Mouse (Mus musculus) MEL (cell line): ENCODE measurements around the gene Hist1h2bp. TPM values are rescaled to one million over a fixed set of nuclear protein-coding genes. Genes with fewer than 3 reads are reported as not detected.
"Not testable (repeated sequence)": the region's sequence is repeated elsewhere in the genome, so short reads cannot be mapped to it uniquely, and the experiment has no call there.

Experiments used
- DNase-seq: peaks from one replicate; pipeline ENCODE4 v3.0.0; 2011; ENCODE audit warnings: low read depth, low spot score
- H3K27ac ChIP-seq: 2 replicates; pipeline ENCODE4 v1.5.1; 2012; ENCODE audit warnings: low read depth, mild to moderate bottlenecking, control low read depth, low read length, moderate library complexity; ENCODE audit not compliant: control insufficient read depth
- H3K27me3 ChIP-seq, 2 experiments: fragments of 150-350 bp in 1 of 2; sonication (generic) in 1 of 2; 2 replicates each; pipeline ENCODE4 v1.6.1; 2012; ENCODE audit warnings: low read length in 2 of 2, mild to moderate bottlenecking in 2 of 2, improper control_type of control experiment in 1 of 2, moderate library complexity in 1 of 2; ENCODE audit not compliant: insufficient read depth in 2 of 2, control insufficient read depth in 1 of 2
- H3K36me3 ChIP-seq, 2 experiments: 2 replicates each; pipeline ENCODE4 v1.6.1; 2012 to 2014; ENCODE audit warnings: low read length in 2 of 2, improper control_type of control experiment in 1 of 2, inconsistent platforms in 1 of 2, mild to moderate bottlenecking in 1 of 2; ENCODE audit not compliant: insufficient read depth in 2 of 2, control insufficient read depth in 1 of 2
- H3K4me1 ChIP-seq, 2 experiments: fragments of 150-350 bp in 1 of 2; sonication (generic) in 1 of 2; 2 replicates each; pipeline ENCODE4 v1.6.1; 2012; ENCODE audit warnings: low read length in 2 of 2, improper control_type of control experiment in 1 of 2, mild to moderate bottlenecking in 1 of 2; ENCODE audit not compliant: insufficient read depth in 2 of 2, control insufficient read depth in 1 of 2
- H3K4me3 ChIP-seq, 2 experiments: fragments of 150-350 bp in 1 of 2; sonication (generic) in 1 of 2; 2 replicates each; pipeline ENCODE4 v1.5.1; 2012; ENCODE audit warnings: low read depth in 2 of 2, low read length in 2 of 2, mild to moderate bottlenecking in 2 of 2, moderate library complexity in 2 of 2, control low read depth in 1 of 2, improper control_type of control experiment in 1 of 2; ENCODE audit not compliant: control insufficient read depth in 1 of 2, insufficient read depth in 1 of 2
- H3K79me2 ChIP-seq: 2 replicates; pipeline ENCODE4 v1.6.1; 2012; ENCODE audit warnings: mild to moderate bottlenecking, low read length, moderate library complexity; ENCODE audit not compliant: control insufficient read depth, poor library complexity, insufficient read depth
- H3K9ac ChIP-seq: 2 replicates; pipeline ENCODE4 v1.6.1; 2012; ENCODE audit warnings: low read depth, mild to moderate bottlenecking, control low read depth, low read length, moderate library complexity; ENCODE audit not compliant: control insufficient read depth, poor library complexity, severe bottlenecking
- H3K9me3 ChIP-seq: fragments of 150-350 bp; sonication (generic); replicated peaks from 2 replicates; pipeline ENCODE4 v1.6.1; 2012; ENCODE audit warnings: mild to moderate bottlenecking, low read length, improper control_type of control experiment, moderate library complexity; ENCODE audit not compliant: insufficient read depth
- CHD1 ChIP-seq: IDR thresholded peaks from 2 replicates; pipeline ENCODE4 v1.6.1; 2012; ENCODE audit warnings: low read depth, mild to moderate bottlenecking, inconsistent platforms, low read length, improper control_type of control experiment
- MAZ ChIP-seq: IDR thresholded peaks from 2 replicates; pipeline ENCODE4 v1.6.1; 2012; ENCODE audit warnings: low read depth, mild to moderate bottlenecking, inconsistent platforms, low read length, improper control_type of control experiment
- SIN3A ChIP-seq: IDR thresholded peaks from 2 replicates; pipeline ENCODE4 v1.6.1; 2012; ENCODE audit warnings: low read length, improper control_type of control experiment, inconsistent platforms
- TBP ChIP-seq: IDR thresholded peaks from 2 replicates; pipeline ENCODE4 v1.8.0; 2011; ENCODE audit warnings: low read depth, low read length, improper control_type of control experiment
- UBTF ChIP-seq: IDR thresholded peaks from 2 replicates; pipeline ENCODE4 v1.6.1; 2012; ENCODE audit warnings: low read depth, mild to moderate bottlenecking, inconsistent platforms, low read length, improper control_type of control experiment, moderate library complexity, borderline replicate concordance; ENCODE audit not compliant: insufficient read depth
- polyA plus RNA-seq, 2 experiments: library from polyadenylated mRNA; stranded (reverse) in 1 of 2; unstranded in 1 of 2; fragments of >175 nt in 1 of 2; fragments of >200 nt in 1 of 2; gene quantifications; 2 replicates each; pipeline versions ENCODE4 v1.2.1 to v1.2.4; 2012; ENCODE audit warnings: low replicate concordance in 2 of 2, low read depth in 1 of 2; ENCODE audit not compliant: insufficient read length in 2 of 2, insufficient read depth in 1 of 2, missing spikeins in 1 of 2
- total RNA-seq: library from RNA; depleted of rRNA; stranded (reverse); fragments of 300-350 nt; gene quantifications from 2 replicates; pipeline ENCODE4 v1.2.3, GENCODE M21; 2012

Hist1h2bp gene
- total and polyA plus RNA-seq, 3 experiments: 3.0 to 512 TPM; not detected in 1

DNA sequence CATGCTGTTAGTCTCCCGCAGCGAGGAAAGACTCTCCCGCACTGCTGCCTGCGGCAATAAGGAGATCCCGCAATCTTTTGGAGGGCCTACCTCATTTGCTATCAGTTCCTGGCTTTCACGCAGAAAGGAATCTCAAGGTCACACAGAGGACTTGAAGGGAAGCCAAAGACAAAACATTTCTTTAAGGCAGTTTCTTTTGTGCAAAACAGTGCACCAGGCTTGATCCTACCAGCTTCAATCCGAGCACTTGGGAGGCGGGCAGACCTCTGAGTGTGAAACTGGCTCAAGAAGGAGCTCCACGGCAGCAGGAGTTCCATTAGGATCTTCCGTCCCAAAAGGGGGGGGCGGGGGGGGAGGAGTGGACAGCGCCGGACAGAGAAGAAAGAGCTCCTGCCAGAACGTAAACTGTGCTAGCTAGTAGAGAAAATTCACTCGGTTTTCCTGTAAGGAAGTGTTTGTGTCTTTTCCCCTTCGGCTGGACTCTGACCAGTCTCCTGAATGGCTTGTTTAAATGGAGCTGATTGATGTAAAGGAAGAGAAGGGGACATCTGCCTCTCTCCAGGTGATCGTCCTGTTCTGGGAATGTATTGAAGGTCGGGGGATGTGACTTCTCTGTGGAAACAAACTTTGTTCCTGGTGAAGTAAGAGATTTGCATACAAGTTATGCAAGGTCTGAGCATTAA, 3.5 kb downstream of the Hist1h2bp start:
- DNase-seq: peak; percentile 54
- Histone ChIP-seq H3K36me3 (peaks cover 0 to 21% of the 10 kb centered on the region in 2 experiments; a peak in 2 of 4 replicates), H3K9me3 (no peaks in the 10 kb centered on the region), H3K9ac (peak overlapping the region; percentile 61), H3K79me2 (no peaks in the 10 kb centered on the region), H3K27me3 (no peaks in the 10 kb centered on the region), H3K27ac (no peak overlapping the region), H3K4me1 (peaks cover 4 to 9% of the 10 kb centered on the region in 2 experiments), H3K4me3 (peak overlapping the region; percentile 31 to 38)
- TF ChIP-seq MAZ (no peak), SIN3A (no peak), CHD1 (no peak)

DNA sequence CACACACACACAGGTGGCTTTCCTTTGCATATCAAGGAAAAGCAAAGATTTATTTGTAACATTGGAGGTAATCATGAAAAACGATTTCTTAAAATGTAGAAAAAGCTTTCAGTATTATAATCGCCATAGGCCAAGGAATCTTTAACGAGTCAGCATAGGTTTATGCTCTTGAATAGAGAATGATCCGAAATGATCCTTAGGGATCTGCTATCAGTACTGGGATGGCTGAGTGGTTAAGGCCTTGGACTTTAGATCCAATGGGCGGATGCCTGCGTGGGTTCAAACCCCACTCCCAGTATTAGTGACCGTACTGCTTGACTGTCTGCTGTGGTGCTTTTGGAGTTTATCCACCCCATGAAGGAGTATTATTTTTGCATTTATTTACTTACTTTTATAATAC, 8.3 kb downstream of the Hist1h2bp start:
- H3K4me3 ChIP-seq: no peak overlapping the region
- DNase-seq: no peak
- H3K27me3 ChIP-seq: no peaks in the 10 kb centered on the region
- H3K9ac ChIP-seq: no peak overlapping the region
- peaks cover 0 to 2% of the 10 kb centered on the region in 2 experiments; a peak in 2 of 4 replicates for H3K36me3 ChIP-seq
- no peaks in the 10 kb centered on the region for H3K79me2 ChIP-seq
- H3K4me1 ChIP-seq: peaks cover 0 to 6% of the 10 kb centered on the region in 2 experiments; a peak in 3 of 4 replicates
- TF ChIP-seq UBTF (no peak), TBP (peak; percentile 91)
- no peak overlapping the region for H3K27ac ChIP-seq
- H3K9me3 ChIP-seq: no peaks in the 10 kb centered on the region

DNA sequence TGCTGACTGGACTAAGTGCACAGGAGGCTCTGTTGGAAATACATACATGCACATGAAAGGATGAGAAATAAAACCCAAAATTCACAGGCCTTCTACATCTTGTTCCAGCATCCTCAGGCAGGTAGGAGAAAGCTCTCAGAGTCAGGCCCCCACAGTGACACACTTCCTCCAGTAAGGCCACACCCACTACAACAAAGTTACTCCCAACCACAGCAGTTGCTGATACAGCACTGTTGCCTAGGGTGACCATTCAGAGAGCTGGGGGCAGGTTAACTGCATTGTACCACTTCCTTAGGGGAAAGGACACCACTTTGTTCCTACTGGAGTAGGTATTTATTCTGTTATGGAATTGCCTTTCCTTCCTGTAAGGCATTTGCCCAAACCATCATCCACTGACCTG, 9.9 kb downstream of the Hist1h2bp start:
- H3K4me3 ChIP-seq, H3K4me1 ChIP-seq, H3K27me3 ChIP-seq, H3K27ac ChIP-seq, DNase-seq, H3K36me3 ChIP-seq, H3K79me2 ChIP-seq, H3K9me3 ChIP-seq, H3K9ac ChIP-seq: not testable (repeated sequence)

DNA sequence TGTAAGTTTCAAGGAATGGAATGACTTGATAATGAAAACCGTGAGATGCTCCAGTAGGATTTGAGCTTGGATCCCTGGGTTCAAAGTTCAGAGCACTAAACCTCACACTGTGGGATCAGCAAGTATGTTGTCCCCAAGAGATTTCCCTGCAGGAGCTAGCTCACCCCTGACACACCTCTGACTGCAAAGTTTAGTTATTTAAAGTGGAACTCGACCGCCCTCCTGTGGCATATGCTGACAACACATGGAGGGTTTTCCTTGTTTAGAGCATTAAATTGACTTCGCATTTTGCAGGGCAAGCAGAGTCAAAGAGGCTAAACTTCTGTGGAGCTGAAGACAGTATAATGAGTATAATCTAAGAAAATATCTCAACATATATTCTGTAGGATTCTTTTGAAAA, 15.8 kb downstream of the Hist1h2bp start:
- not testable (repeated sequence) for H3K36me3 ChIP-seq, H3K27me3 ChIP-seq, H3K4me3 ChIP-seq, DNase-seq, H3K27ac ChIP-seq, H3K4me1 ChIP-seq, H3K79me2 ChIP-seq, H3K9ac ChIP-seq, H3K9me3 ChIP-seq

DNA sequence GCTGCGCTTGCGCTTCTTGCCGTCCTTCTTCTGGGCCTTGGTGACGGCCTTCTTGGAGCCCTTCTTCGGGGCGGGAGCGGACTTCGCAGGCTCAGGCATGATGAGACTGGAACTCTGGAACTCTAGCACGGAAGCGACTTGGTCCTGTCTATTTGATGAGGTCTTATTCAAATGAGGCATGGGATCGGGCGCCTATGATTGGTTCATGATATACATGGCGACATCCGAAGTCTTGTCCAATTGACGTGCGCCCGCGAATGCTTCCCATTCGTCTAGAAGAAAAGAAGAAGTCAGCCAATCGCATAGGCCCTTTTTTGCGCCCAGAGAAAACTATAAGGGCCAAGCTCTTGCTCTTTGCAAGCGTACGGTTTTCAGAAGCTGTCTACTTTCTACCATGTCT, 22.8 kb downstream of the Hist1h2bp start, which contains the start of the genes Hist1h2bq and Hist1h2ao:
TSS of gene Hist1h2bq (minus strand) at position 125 of the 400 bp plus-strand sequence.
TSS of gene Hist1h2ao (plus strand) at position 393 of the 400 bp plus-strand sequence.
- H3K9ac ChIP-seq, H3K4me1 ChIP-seq, H3K36me3 ChIP-seq, H3K27ac ChIP-seq, DNase-seq, H3K4me3 ChIP-seq, H3K79me2 ChIP-seq, H3K9me3 ChIP-seq, H3K27me3 ChIP-seq: not testable (repeated sequence)

GRCm38 (mm10) chr13:21811074-21811473, 23.8 kb downstream of the Hist1h2bp start:
- H3K4me1 ChIP-seq, H3K27me3 ChIP-seq, H3K79me2 ChIP-seq, H3K9me3 ChIP-seq, H3K9ac ChIP-seq, H3K36me3 ChIP-seq, H3K27ac ChIP-seq, DNase-seq, H3K4me3 ChIP-seq: not testable (repeated sequence)
